Mouse (Mus musculus): ENCODE results near the gene Gnaz. TPM values are rescaled to one million over a fixed set of nuclear protein-coding genes. Genes with fewer than 3 reads are reported as not detected.

Gnaz gene
- polyA plus RNA-seq, 1 experiment from 2014 or later: 18.3 TPM

DNA sequence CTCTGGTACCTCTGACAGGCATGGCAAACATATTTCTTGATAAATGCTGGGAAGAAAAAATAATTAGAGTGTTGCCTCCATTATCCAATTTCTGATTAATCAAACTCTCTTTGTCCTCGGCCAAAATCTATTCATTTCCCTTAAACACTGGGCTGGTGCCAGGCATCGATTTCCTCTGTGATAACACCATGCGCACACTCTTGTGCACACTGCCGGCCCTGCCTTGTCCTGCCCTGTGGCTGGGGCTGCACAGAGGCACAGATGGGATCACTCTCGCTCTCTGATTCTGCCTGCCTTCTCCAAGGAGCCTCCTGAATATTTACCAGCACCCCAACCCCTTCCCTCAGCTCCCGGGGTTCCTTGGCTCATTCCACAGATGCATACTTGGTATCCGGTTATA is 8.6 kb downstream of the Gnaz start:
- no peak overlapping the region for H3K9ac ChIP-seq
- no peak overlapping the region for H3K4me2 ChIP-seq
- H3K36me3 ChIP-seq (ENCODE audit: poor library complexity, severe bottlenecking): 0 out of 2 replicates have a peak, but pooled peaks cover 3% of the 10 kb centered on the region
- H3K27ac ChIP-seq: no peak overlapping the region
- H3K9me3 ChIP-seq (replicated peaks): no peaks in the 10 kb centered on the region
- 0 out of 2 replicates have a peak, but pooled peaks have one; percentile 22 for ATAC-seq
- H3K4me3 ChIP-seq: no peak overlapping the region
- WGBS: 76% methylated on average over 7 of the region's 7 CpGs
- H3K27me3 ChIP-seq: no peaks in the 10 kb centered on the region
- H3K4me1 ChIP-seq: 0 out of 2 replicates have a peak, but pooled peaks cover 5% of the 10 kb centered on the region

DNA sequence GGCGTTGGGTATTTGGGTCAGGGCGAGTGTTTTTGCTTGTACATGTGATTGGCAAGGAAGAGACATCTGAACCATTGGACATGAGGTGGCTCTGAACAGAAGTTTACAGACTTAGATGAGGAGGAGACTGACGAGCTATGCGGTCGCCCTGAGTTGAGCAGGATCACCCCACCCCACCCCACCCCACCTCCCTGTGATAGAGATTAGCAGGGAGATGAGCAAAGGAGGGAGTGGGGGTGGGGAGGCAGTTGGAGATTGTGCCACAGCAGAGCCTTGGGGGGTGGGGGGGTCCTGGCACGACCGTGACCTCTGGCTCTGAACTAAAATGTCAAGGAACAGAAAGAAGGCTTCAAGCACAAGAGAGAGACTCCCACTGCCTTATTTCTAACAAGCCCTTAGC is 9.5 kb downstream of the Gnaz start:
- no peak for ATAC-seq
- H3K27me3 ChIP-seq: no peaks in the 10 kb centered on the region
- no peak overlapping the region for H3K27ac ChIP-seq
- H3K36me3 ChIP-seq (ENCODE audit: poor library complexity, severe bottlenecking): 0 out of 2 replicates have a peak, but pooled peaks cover 3% of the 10 kb centered on the region
- no peaks in the 10 kb centered on the region for H3K9me3 ChIP-seq (replicated peaks)
- WGBS: 86% methylated on average over 7 of the region's 7 CpGs
- no peak overlapping the region for H3K4me2 ChIP-seq
- 0 out of 2 replicates have a peak, but pooled peaks cover 5% of the 10 kb centered on the region for H3K4me1 ChIP-seq
- no peak overlapping the region for H3K9ac ChIP-seq
- H3K4me3 ChIP-seq: no peak overlapping the region

- Histone ChIP-seq H3K27me3 (no peaks in the 10 kb centered on the region), H3K27ac (no peak overlapping the region), H3K4me2 (no peak overlapping the region), H3K9ac (no peak overlapping the region), H3K9me3 (replicated peaks) (no peaks in the 10 kb centered on the region), H3K4me1 (0 out of 2 replicates have a peak, but pooled peaks cover 5% of the 10 kb centered on the region), H3K4me3 (no peak overlapping the region), H3K36me3 (ENCODE audit: poor library complexity, severe bottlenecking) (0 out of 2 replicates have a peak, but pooled peaks cover 2% of the 10 kb centered on the region)
- 85% methylated on average over 4 of the region's 4 CpGs for WGBS
- ATAC-seq: no peak
Measured at GRCm38 (mm10) chr10:74978056-74978455, 11.1 kb downstream of the Gnaz start.

DNA sequence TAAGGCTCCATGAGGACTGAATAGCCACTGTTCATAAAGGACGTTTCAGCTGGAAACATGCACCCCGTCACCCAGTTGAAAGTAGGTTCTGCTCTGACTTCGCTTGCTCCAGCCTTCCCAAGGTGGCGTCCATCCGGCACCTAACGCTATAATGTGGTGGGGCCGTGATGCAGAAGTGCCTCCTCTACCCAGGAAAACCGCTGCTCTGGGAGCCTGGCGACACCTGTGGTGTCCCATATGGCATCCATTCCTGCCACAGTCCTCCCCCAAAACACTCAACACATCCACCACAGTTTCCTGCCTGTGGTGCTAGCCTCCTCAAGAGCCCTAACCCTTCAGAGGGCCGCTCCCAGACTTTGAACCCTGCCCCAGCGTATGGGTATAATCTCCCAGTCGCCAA is 14.2 kb downstream of the Gnaz start:
- Histone ChIP-seq H3K27ac (no peak overlapping the region), H3K27me3 (no peaks in the 10 kb centered on the region), H3K9ac (no peak overlapping the region), H3K4me2 (no peak overlapping the region), H3K9me3 (replicated peaks) (no peaks in the 10 kb centered on the region), H3K36me3 (ENCODE audit: poor library complexity, severe bottlenecking) (no peaks in the 10 kb centered on the region), H3K4me3 (no peak overlapping the region), H3K4me1 (no peaks in the 10 kb centered on the region)
- 94% methylated on average over 12 of the region's 12 CpGs for WGBS
- ATAC-seq: no peak

GRCm38 (mm10) chr10:74983176-74983575 is 16.2 kb downstream of the Gnaz start:
- Histone ChIP-seq H3K9me3 (replicated peaks) (no peaks in the 10 kb centered on the region), H3K4me2 (no peak overlapping the region), H3K4me1 (no peaks in the 10 kb centered on the region), H3K27me3 (no peaks in the 10 kb centered on the region), H3K36me3 (ENCODE audit: poor library complexity, severe bottlenecking) (no peaks in the 10 kb centered on the region), H3K9ac (no peak overlapping the region), H3K4me3 (no peak overlapping the region), H3K27ac (no peak overlapping the region)
- ATAC-seq: no peak
- WGBS: 57% methylated on average over 8 of the region's 8 CpGs

DNA sequence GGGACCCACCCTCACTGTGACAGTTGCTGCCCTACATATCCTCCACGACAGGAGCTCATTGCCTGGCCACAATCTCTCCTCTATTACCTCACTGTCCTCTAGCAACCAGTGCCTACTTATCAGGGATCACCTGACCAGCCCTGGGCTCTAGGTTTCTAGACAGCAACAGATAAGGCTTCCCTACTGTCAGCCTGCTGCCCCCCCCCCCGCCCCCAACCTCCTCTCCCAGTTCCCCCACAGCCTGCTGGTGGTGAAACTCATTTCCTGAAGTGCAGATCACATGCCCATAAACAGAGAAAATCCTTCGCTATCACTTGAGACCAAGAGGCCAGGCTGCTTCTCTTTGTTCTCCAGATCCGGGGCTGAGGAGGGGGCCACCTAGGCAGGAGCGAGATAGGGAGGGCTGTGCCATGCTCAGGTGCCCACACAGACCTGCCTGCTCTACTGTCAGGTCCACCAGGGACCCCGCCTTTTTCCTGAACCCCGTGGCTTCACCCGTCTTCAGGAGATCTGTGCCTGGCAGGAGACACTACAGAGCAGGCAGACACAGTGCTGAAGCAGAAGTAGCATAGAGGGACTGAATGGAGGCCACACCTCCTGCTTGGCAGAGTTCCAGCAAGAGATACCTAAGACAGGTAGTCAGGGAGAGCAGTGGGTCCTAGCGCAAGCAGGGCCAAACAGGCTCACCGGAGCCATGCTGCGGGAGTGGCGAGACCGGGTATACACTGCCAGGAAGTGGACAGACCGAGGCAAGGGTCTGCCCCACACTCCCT is 20.9 kb downstream of the Gnaz start:
- Histone ChIP-seq H3K4me2 (no peak overlapping the region), H3K27ac (no peak overlapping the region), H3K9ac (no peak overlapping the region), H3K4me3 (no peak overlapping the region), H3K36me3 (ENCODE audit: poor library complexity, severe bottlenecking) (peaks cover 20% of the 10 kb centered on the region), H3K27me3 (no peaks in the 10 kb centered on the region), H3K4me1 (no peaks in the 10 kb centered on the region), H3K9me3 (replicated peaks) (no peaks in the 10 kb centered on the region)
- peak; percentile 31; the same call in 1 of the 2 replicates for ATAC-seq
- 83% methylated on average over 14 of the region's 14 CpGs for WGBS

DNA sequence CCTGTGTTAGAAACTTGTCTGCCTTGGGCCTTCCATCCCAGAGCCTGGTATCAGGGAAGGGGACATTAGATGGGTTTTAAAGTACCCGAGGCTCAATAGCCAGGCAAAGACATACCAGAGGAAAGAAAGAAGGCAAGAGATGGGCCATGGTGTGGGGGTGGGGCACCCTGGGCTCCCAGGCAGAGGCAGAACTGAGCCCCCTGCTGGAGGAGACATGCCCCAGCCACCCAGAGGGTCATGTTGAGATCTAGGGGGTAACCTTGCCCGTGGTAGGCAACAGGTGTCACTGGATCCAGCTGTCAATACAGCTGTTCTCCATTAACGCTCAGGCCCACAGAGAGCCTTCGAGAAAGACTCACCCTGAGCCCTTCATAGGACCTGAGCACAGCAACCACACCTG is 22.8 kb downstream of the Gnaz start:
- 86% methylated on average over 4 of the region's 4 CpGs for WGBS
- Histone ChIP-seq H3K4me3 (no peak overlapping the region), H3K36me3 (ENCODE audit: poor library complexity, severe bottlenecking) (peaks cover 30% of the 10 kb centered on the region), H3K4me2 (no peak overlapping the region), H3K27me3 (no peaks in the 10 kb centered on the region), H3K27ac (no peak overlapping the region), H3K4me1 (peaks cover 11% of the 10 kb centered on the region), H3K9me3 (replicated peaks) (no peaks in the 10 kb centered on the region), H3K9ac (no peak overlapping the region)
- no peak for ATAC-seq

- Histone ChIP-seq H3K4me1 (peaks cover 20% of the 10 kb centered on the region), H3K4me2 (no peak overlapping the region), H3K27me3 (no peaks in the 10 kb centered on the region), H3K9me3 (replicated peaks) (no peaks in the 10 kb centered on the region), H3K36me3 (ENCODE audit: poor library complexity, severe bottlenecking) (peaks cover 30% of the 10 kb centered on the region), H3K27ac (no peak overlapping the region), H3K4me3 (no peak overlapping the region), H3K9ac (no peak overlapping the region)
- no peak for ATAC-seq
- WGBS: 60% methylated on average over 26 of the region's 26 CpGs
Measured at GRCm38 (mm10) chr10:74990584-74991322, 23.8 kb downstream of the Gnaz start.

DNA sequence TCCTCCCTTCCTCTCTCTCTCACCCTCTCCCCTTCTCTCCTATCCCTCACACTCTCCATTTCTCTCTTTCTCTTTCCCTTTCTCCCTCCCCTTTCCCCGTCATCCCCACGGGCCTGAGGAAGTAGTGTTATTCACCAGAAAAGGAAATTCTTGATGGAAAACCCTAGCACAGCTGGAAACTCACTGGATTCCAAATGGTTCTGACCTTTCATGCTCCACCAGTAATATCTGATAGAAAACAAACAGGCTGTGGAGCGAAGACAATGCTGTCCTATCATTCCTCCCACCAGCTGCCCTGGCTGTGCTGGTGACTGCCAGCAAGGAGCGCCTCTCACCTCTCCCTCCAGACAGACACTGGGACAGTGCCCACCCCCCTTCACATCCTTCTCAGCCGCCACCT is 27.9 kb downstream of the Gnaz start:
- peaks cover 31% of the 10 kb centered on the region for H3K4me1 ChIP-seq
- H3K9me3 ChIP-seq (replicated peaks): no peaks in the 10 kb centered on the region
- peaks cover 30% of the 10 kb centered on the region for H3K36me3 ChIP-seq (ENCODE audit: poor library complexity, severe bottlenecking)
- H3K27me3 ChIP-seq: no peaks in the 10 kb centered on the region
- peak overlapping the region; percentile 59 for H3K4me2 ChIP-seq
- H3K4me3 ChIP-seq: no peak overlapping the region
- H3K9ac ChIP-seq: no peak overlapping the region
- whole genome bisulfite sequencing: 10% methylated on average over 5 of the region's 5 CpGs
- no peak overlapping the region; the same call in 1 of the 2 replicates for H3K27ac ChIP-seq
- no peak; the same call in 1 of the 2 replicates for ATAC-seq

- no peak overlapping the region; the same call in 1 of the 2 replicates for H3K27ac ChIP-seq
- H3K27me3 ChIP-seq: no peaks in the 10 kb centered on the region
- peak overlapping the region; percentile 59 for H3K4me2 ChIP-seq
- H3K9ac ChIP-seq: peak overlapping the region; percentile 43
- H3K4me3 ChIP-seq: peak overlapping the region; percentile 21
- 2% methylated on average over 17 of the region's 17 CpGs for WGBS
- no peaks in the 10 kb centered on the region for H3K9me3 ChIP-seq (replicated peaks)
- H3K36me3 ChIP-seq (ENCODE audit: poor library complexity, severe bottlenecking): peaks cover 30% of the 10 kb centered on the region
- H3K4me1 ChIP-seq: peaks cover 36% of the 10 kb centered on the region
- peak; percentile 66 for ATAC-seq
Measured at GRCm38 (mm10) chr10:74995377-74995776, 28.4 kb downstream of the Gnaz start.

- WGBS: 88% methylated on average over 8 of the region's 8 CpGs
- H3K9ac ChIP-seq: no peak overlapping the region
- H3K4me3 ChIP-seq: no peak overlapping the region
- ATAC-seq: no peak
- H3K27ac ChIP-seq: no peak overlapping the region
- H3K36me3 ChIP-seq (ENCODE audit: poor library complexity, severe bottlenecking): no peaks in the 10 kb centered on the region
- H3K4me1 ChIP-seq: peaks cover 15% of the 10 kb centered on the region
- no peak overlapping the region for H3K4me2 ChIP-seq
- H3K9me3 ChIP-seq (replicated peaks): no peaks in the 10 kb centered on the region
- no peaks in the 10 kb centered on the region for H3K27me3 ChIP-seq
Measured at GRCm38 (mm10) chr10:75001391-75001790, 34.4 kb downstream of the Gnaz start.

- Histone ChIP-seq H3K4me3 (no peak overlapping the region), H3K4me1 (peaks cover 30% of the 10 kb centered on the region), H3K4me2 (no peak overlapping the region), H3K9me3 (replicated peaks) (no peaks in the 10 kb centered on the region), H3K36me3 (ENCODE audit: poor library complexity, severe bottlenecking) (no peaks in the 10 kb centered on the region), H3K27ac (no peak overlapping the region), H3K27me3 (no peaks in the 10 kb centered on the region), H3K9ac (no peak overlapping the region; the same call in 1 of the 2 replicates)
- no peak for ATAC-seq
- WGBS: 95% methylated on average over 3 of the region's 3 CpGs
Measured at GRCm38 (mm10) chr10:75004067-75004466, 37.1 kb downstream of the Gnaz start.

Data from forebrain, embryonic 13.5 days (tissue).